Mouse (Mus musculus): Measurements from ENCODE around the gene Rcn3. TPM values are rescaled to one million over a fixed set of nuclear protein-coding genes. Genes with fewer than 3 reads are reported as not detected.

Rcn3 gene
- polyA plus RNA-seq (2015; fragmentation: Nextera tagmentation; extraction: Ambion mirVana), result 308 and 326 TPM in 2 replicates

DNA sequence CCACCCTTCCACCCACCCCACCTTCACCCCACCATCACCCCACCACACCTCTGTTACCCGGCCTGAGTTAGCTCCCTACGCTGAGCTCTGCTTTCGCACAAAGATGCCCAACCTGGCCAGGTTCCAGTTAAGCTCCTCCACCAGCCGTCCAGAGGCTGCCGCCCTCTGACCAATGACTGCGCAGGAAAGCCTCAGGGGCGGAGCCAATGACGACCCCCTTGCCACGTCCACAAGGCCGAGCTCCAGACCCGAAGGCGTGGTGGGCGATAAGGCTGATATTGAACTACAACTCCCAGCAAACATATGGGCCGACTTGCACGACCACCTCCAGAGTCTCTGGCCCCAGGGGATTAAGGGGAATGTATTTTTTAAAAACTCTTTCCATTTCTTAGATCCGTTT is at the start of gene Rcn3:
Gene Rcn3 (minus strand): TSS at position 174 of the 400 bp plus-strand sequence.
- peaks cover 16% of the 10 kb centered on the region for H3K36me3 ChIP-seq (ENCODE audit: control insufficient read depth, insufficient read depth, low read length)
- peak within 1 kb of the TSS; percentile 81 for H3K27ac ChIP-seq (ENCODE audit: low read length)
- WGBS, result under 1% methylated on average over 16 of the region's 16 CpGs
- peak within 1 kb of the TSS; percentile 74 for H3K4me2 ChIP-seq (ENCODE audit: low read depth, low read length)
- ATAC-seq (ENCODE audit: low read depth), result peak; percentile 98
- H3K27me3 ChIP-seq (ENCODE audit: control insufficient read depth, insufficient read depth, low read depth, low read length), result no peaks in the 10 kb centered on the region
- no peaks in the 10 kb centered on the region for H3K9me3 ChIP-seq (ENCODE audit: control insufficient read depth, low read length)
- H3K4me1 ChIP-seq (replicated peaks; ENCODE audit: control insufficient read depth, insufficient read depth, low read length), result peaks cover 20% of the 10 kb centered on the region
- H3K9ac ChIP-seq (ENCODE audit: low read length), result peak within 1 kb of the TSS; percentile 80
- peak within 1 kb of the TSS; percentile 64 for H3K4me3 ChIP-seq (ENCODE audit: low read length)

DNA sequence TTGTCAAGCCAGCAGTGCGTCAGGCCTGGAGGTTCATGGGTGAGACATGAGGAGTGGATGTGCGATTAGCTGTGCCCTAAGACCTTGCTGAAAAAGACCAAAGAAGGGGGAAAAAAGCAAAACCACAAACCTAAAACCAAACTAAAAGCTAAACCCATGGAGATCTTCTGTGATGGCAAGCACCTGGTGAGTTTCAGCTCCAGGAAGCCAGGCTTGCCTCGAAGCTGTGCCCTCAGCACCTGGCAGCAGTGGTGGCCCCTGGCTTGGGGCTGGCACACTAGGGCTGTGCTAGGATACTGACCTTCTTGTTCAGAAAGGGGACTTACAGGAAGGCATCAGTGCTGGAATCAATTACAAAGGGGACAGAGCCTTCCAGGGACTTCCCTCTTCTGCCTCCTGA is 49.3 kb upstream of the Rcn3 start:
- no peaks in the 10 kb centered on the region for H3K4me1 ChIP-seq (replicated peaks; ENCODE audit: control insufficient read depth, insufficient read depth, low read length)
- ATAC-seq (ENCODE audit: low read depth), result no peak
- H3K36me3 ChIP-seq (ENCODE audit: control insufficient read depth, insufficient read depth, low read length), result peaks cover 5% of the 10 kb centered on the region; the same call in 1 of the 2 replicates
- no peaks in the 10 kb centered on the region for H3K27me3 ChIP-seq (ENCODE audit: control insufficient read depth, insufficient read depth, low read depth, low read length)
- 86% methylated on average over 3 of the region's 3 CpGs for WGBS
- no peak overlapping the region for H3K27ac ChIP-seq (ENCODE audit: low read length)
- H3K4me2 ChIP-seq (ENCODE audit: low read depth, low read length), result no peak overlapping the region
- no peak overlapping the region for H3K4me3 ChIP-seq (ENCODE audit: low read length)
- no peak overlapping the region for H3K9ac ChIP-seq (ENCODE audit: low read length)
- no peaks in the 10 kb centered on the region for H3K9me3 ChIP-seq (ENCODE audit: control insufficient read depth, low read length)

DNA sequence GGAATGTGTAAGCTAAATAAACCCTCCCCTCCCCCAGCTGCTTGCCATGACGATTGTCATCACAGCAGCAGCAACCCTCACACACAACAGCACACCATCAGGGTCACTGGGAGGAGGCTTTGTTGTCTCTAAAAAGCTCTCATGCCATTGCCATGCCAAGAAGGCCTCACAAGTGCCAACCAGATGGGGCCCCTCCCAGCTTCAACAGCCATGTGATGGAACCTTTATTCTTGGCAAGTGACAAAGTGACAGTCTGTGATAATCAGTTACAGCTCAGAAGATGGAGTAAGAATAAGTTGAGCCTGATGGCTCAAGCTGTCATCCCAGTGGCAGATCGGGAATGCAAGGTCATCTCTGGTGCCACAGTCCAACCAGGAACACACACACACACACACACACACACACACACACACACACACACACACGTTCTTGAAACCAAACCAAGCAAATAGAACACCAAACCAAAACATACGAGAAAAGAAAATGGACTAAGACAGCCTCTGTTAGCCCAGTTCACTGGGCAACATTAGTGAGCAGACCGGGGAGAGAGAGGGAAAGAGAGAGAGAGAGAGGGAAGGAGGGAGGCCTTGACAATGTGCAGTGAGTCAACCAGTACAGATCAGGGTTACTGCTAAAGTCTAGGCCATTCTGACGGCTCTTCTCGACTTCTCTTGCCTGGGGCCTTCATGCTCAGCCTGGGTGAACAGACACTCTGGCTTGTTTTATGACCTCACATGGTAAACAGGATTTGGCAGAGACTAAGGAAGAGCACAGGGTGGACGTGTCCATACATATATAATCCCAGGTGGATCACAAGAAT is 48.1 kb upstream of the Rcn3 start:
- no peaks in the 10 kb centered on the region; the same call in 1 of the 2 replicates for H3K4me1 ChIP-seq (replicated peaks; ENCODE audit: control insufficient read depth, insufficient read depth, low read length)
- peaks cover 3% of the 10 kb centered on the region; the same call in 1 of the 2 replicates for H3K36me3 ChIP-seq (ENCODE audit: control insufficient read depth, insufficient read depth, low read length)
- H3K27me3 ChIP-seq (ENCODE audit: control insufficient read depth, insufficient read depth, low read depth, low read length), result no peaks in the 10 kb centered on the region
- no peak overlapping the region for H3K9ac ChIP-seq (ENCODE audit: low read length)
- no peak for ATAC-seq (ENCODE audit: low read depth)
- H3K4me2 ChIP-seq (ENCODE audit: low read depth, low read length), result no peak overlapping the region
- no peak overlapping the region for H3K27ac ChIP-seq (ENCODE audit: low read length)
- no peaks in the 10 kb centered on the region for H3K9me3 ChIP-seq (ENCODE audit: control insufficient read depth, low read length)
- no peak overlapping the region for H3K4me3 ChIP-seq (ENCODE audit: low read length)
- WGBS, result 67% methylated on average over 8 of the region's 8 CpGs

DNA sequence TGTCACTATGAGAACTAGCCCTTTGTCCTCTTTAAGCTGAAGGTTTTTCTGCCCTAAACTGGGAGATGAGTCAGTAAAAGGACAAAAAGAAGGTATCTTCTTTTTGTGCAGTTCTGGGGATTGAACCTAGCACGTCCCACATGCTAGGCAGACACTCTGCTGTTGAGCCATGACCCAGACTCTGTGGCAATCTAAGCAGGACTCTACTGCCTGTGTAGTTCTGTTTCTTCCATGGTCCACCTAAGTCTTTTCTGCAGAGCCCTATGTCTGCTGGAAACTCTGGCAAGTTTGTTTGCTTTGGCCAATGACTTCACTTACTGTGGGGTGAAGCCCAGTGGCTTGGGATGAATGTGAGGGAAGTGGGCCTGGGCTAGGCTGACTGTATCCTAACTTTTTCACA is 46.4 kb upstream of the Rcn3 start:
- Histone ChIP-seq H3K36me3 (ENCODE audit: control insufficient read depth, insufficient read depth, low read length) (peaks cover 3% of the 10 kb centered on the region; the same call in 1 of the 2 replicates), H3K4me1 (replicated peaks; ENCODE audit: control insufficient read depth, insufficient read depth, low read length) (no peaks in the 10 kb centered on the region; the same call in 1 of the 2 replicates), H3K9ac (ENCODE audit: low read length) (no peak overlapping the region), H3K27ac (ENCODE audit: low read length) (no peak overlapping the region), H3K4me3 (ENCODE audit: low read length) (no peak overlapping the region), H3K27me3 (ENCODE audit: control insufficient read depth, insufficient read depth, low read depth, low read length) (no peaks in the 10 kb centered on the region), H3K9me3 (ENCODE audit: control insufficient read depth, low read length) (no peaks in the 10 kb centered on the region), H3K4me2 (ENCODE audit: low read depth, low read length) (no peak overlapping the region)
- no peak for ATAC-seq (ENCODE audit: low read depth)
- 79% methylated on average over 1 of the region's 1 CpGs for WGBS

DNA sequence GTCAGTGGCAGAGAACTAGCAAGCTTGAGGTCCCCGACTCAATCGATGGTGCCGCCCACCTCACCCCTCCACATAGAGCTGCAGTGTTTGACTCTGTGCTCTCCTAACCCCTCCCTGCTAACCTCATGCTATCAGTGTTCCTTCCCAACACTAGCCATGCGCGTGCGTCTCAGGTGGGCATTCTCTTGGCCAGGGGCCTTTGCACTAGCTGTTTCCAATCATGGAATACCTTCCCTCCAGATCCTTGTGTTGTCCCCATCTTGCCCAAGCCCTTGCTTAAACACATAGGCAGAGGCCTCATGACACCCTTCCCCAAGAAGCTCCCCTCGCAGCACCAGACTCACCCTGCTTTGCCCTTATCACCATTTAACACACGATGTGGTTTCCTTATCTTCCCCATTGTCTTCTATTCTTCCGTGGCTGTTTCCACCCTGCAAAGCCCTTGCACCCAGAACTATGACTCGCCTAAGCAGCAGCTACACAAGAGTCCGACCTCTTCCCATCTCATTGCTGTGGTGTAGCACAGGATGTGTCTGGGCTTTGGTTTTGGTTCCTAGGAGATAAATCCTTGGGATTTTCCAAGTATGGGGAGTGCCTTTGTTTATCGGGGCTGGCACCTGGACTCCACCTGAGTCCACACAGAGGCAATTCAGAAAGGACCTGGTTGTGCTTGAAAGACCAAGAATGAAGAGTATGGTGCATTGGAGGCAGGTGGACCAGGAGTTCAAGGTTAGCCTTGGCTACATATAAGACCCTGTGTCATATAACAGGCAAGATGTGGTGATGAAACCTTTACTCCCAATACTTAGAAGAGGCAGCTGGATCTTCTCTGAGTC is 45.4 kb upstream of the Rcn3 start:
- WGBS, result 67% methylated on average over 12 of the region's 12 CpGs
- ATAC-seq (ENCODE audit: low read depth), result no peak
- Histone ChIP-seq H3K9me3 (ENCODE audit: control insufficient read depth, low read length) (no peaks in the 10 kb centered on the region), H3K4me2 (ENCODE audit: low read depth, low read length) (no peak overlapping the region), H3K36me3 (ENCODE audit: control insufficient read depth, insufficient read depth, low read length) (peaks cover 2% of the 10 kb centered on the region; the same call in 1 of the 2 replicates), H3K27ac (ENCODE audit: low read length) (no peak overlapping the region), H3K4me3 (ENCODE audit: low read length) (no peak overlapping the region), H3K27me3 (ENCODE audit: control insufficient read depth, insufficient read depth, low read depth, low read length) (no peaks in the 10 kb centered on the region), H3K9ac (ENCODE audit: low read length) (no peak overlapping the region), H3K4me1 (replicated peaks; ENCODE audit: control insufficient read depth, insufficient read depth, low read length) (no peaks in the 10 kb centered on the region; the same call in 1 of the 2 replicates)

DNA sequence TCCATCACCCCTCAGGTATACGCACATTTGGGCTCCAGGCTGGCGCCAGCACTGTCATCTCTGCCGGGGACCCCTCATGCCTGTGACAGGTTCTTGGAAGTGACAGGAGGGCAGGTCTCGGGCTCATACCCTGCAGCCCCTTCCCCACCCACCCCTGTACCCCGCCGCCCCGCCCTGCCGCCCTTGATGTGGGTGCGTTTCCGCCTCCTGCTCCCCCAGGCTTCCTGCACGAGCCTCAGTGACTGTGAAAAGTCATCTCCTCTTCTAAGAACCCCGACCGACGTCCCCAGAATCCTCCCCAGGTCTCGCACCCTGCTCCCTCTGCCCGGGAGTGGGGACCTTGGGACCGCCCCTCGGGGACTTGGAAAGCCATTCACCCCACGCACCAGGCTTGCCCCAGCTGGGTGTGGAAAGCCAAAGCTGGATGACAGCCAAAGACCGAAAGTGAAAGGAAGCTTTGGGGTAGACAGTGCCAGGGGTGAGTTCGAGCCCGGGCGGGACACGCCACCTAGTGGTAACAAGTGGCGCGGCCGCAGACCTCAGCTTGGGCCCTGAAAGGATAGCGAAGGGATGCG is 44.1 kb upstream of the Rcn3 start, which contains the start of the genes Gm45713 and Flt3l:
Gene Gm45713 (minus strand): TSS at position 239 of the 575 bp plus-strand sequence.
Gene Flt3l (minus strand): TSS at position 440 of the 575 bp plus-strand sequence.
- Histone ChIP-seq H3K9ac (ENCODE audit: low read length) (peak within 1 kb of the TSS; percentile 83), H3K36me3 (ENCODE audit: control insufficient read depth, insufficient read depth, low read length) (no peaks in the 10 kb centered on the region), H3K27ac (ENCODE audit: low read length) (no peak within 1 kb of the TSS), H3K4me2 (ENCODE audit: low read depth, low read length) (peak within 1 kb of the TSS; percentile 88), H3K4me1 (replicated peaks; ENCODE audit: control insufficient read depth, insufficient read depth, low read length) (no peaks in the 10 kb centered on the region; the same call in 1 of the 2 replicates), H3K27me3 (ENCODE audit: control insufficient read depth, insufficient read depth, low read depth, low read length) (no peaks in the 10 kb centered on the region), H3K9me3 (ENCODE audit: control insufficient read depth, low read length) (no peaks in the 10 kb centered on the region), H3K4me3 (ENCODE audit: low read length) (peak within 1 kb of the TSS; percentile 72)
- WGBS, result 2% methylated on average over 29 of the region's 29 CpGs
- ATAC-seq (ENCODE audit: low read depth), result peak; percentile 88

DNA sequence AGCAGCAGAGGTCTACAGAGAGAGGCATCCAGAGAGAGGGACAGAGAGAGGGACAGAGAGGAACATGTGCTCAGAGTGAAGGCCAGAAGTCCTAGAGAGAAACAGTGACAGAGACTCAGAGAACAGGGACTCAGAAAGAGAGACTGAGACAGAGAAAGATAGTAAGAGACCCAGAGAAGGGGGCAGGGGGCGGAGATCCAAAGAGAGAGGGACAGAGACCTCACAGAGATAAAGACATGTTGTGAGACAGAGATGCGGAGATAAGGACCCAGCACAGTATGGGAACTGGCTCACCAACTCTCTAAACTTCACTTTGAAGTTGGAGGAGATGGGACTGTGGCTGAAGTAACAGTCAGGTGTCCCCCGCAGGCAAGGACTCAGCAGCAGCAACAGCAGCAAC is 43.3 kb upstream of the Rcn3 start:
- no peaks in the 10 kb centered on the region for H3K36me3 ChIP-seq (ENCODE audit: control insufficient read depth, insufficient read depth, low read length)
- H3K4me1 ChIP-seq (replicated peaks; ENCODE audit: control insufficient read depth, insufficient read depth, low read length), result no peaks in the 10 kb centered on the region; the same call in 1 of the 2 replicates
- peak overlapping the region; percentile 88 for H3K4me2 ChIP-seq (ENCODE audit: low read depth, low read length)
- peak overlapping the region; percentile 72 for H3K4me3 ChIP-seq (ENCODE audit: low read length)
- no peak for ATAC-seq (ENCODE audit: low read depth)
- no peaks in the 10 kb centered on the region for H3K9me3 ChIP-seq (ENCODE audit: control insufficient read depth, low read length)
- peak overlapping the region; percentile 83; the same call in 1 of the 2 replicates for H3K9ac ChIP-seq (ENCODE audit: low read length)
- H3K27me3 ChIP-seq (ENCODE audit: control insufficient read depth, insufficient read depth, low read depth, low read length), result no peaks in the 10 kb centered on the region
- WGBS, result 70% methylated on average over 3 of the region's 3 CpGs
- H3K27ac ChIP-seq (ENCODE audit: low read length), result no peak overlapping the region

DNA sequence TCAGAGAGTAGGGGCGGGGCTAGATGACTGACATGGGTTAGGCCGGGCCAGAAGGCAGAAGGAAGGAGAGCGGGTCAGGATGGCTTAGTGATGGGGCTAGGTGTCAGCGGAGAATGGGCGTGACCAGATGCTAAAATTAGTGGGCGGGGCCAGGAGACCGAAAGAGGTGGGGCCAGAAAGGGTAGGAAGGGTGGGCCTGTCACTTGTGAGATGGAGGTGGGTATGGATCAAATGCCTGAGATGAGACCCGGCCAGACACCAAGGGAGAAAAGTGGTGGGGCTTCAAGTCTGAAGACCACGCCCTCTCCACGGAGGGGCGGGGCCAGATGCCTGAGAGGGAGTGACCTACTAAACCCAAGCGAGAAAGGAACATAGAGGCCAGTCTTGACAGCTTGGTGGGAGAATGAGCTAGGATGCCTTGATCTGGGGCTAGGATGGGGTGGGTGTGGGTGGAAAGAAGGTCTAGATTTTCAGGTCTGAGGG is 42.6 kb upstream of the Rcn3 start:
- H3K4me2 ChIP-seq (ENCODE audit: low read depth, low read length), result no peak overlapping the region
- WGBS, result 8% methylated on average over 12 of the region's 12 CpGs

More for the DNA sequence above, 42.6 kb upstream of the Rcn3 start:
- no peak overlapping the region for H3K4me3 ChIP-seq (ENCODE audit: low read length)
- no peak overlapping the region for H3K27ac ChIP-seq (ENCODE audit: low read length)
- peaks cover 5% of the 10 kb centered on the region for H3K4me1 ChIP-seq (replicated peaks; ENCODE audit: control insufficient read depth, insufficient read depth, low read length)
- no peaks in the 10 kb centered on the region for H3K36me3 ChIP-seq (ENCODE audit: control insufficient read depth, insufficient read depth, low read length)
- H3K27me3 ChIP-seq (ENCODE audit: control insufficient read depth, insufficient read depth, low read depth, low read length), result no peaks in the 10 kb centered on the region
- no peak overlapping the region for H3K9ac ChIP-seq (ENCODE audit: low read length)
- H3K9me3 ChIP-seq (ENCODE audit: control insufficient read depth, low read length), result no peaks in the 10 kb centered on the region
- 0 out of 2 replicates have a peak, but pooled peaks have one; percentile 16 for ATAC-seq (ENCODE audit: low read depth)
